Mouse (Mus musculus) urinary bladder, postnatal 14 days (tissue): ENCODE measurements around the gene Adcyap1r1.

ENCODE experiments used
- DNase-seq: peaks from one replicate; pipeline ENCODE4 v3.0.0; 2021; ENCODE audit warnings: low spot score

Gene Adcyap1r1

GRCm38 (mm10) chr6:55448976-55449678 lies 2.7 kb upstream of the Adcyap1r1 start:
- no peak for DNase-seq

GRCm38 (mm10) chr6:55452381-55452780 lies 603 bp downstream of the Adcyap1r1 start:
- DNase-seq: no peak

GRCm38 (mm10) chr6:55453548-55453947 lies 1.8 kb downstream of the Adcyap1r1 start:
- DNase-seq: no peak

GRCm38 (mm10) chr6:55455641-55456040 lies 3.9 kb downstream of the Adcyap1r1 start:
- no peak for DNase-seq

GRCm38 (mm10) chr6:55457727-55458126 lies 5.9 kb downstream of the Adcyap1r1 start:
- DNase-seq: no peak

GRCm38 (mm10) chr6:55458156-55458555 lies 6.4 kb downstream of the Adcyap1r1 start:
- DNase-seq: no peak

- DNase-seq: no peak
Observed at GRCm38 (mm10) chr6:55459545-55460397, 8.0 kb downstream of the Adcyap1r1 start.

- DNase-seq: no peak
Observed at GRCm38 (mm10) chr6:55461141-55461540, 9.4 kb downstream of the Adcyap1r1 start.

GRCm38 (mm10) chr6:55461678-55462077 lies 9.9 kb downstream of the Adcyap1r1 start:
- no peak for DNase-seq

GRCm38 (mm10) chr6:55462394-55462793 lies 10.6 kb downstream of the Adcyap1r1 start:
- DNase-seq: no peak

GRCm38 (mm10) chr6:55463966-55464365 lies 12.2 kb downstream of the Adcyap1r1 start:
- no peak for DNase-seq

GRCm38 (mm10) chr6:55465311-55465710 lies 13.5 kb downstream of the Adcyap1r1 start:
- DNase-seq: no peak

GRCm38 (mm10) chr6:55466301-55466761 lies 14.6 kb downstream of the Adcyap1r1 start:
- no peak for DNase-seq

- DNase-seq: no peak
Observed at GRCm38 (mm10) chr6:55470691-55471090, 18.9 kb downstream of the Adcyap1r1 start.

GRCm38 (mm10) chr6:55472381-55472780 lies 20.6 kb downstream of the Adcyap1r1 start:
- DNase-seq: no peak

GRCm38 (mm10) chr6:55480988-55481387 lies 29.2 kb downstream of the Adcyap1r1 start:
- no peak for DNase-seq

- no peak for DNase-seq
Observed at GRCm38 (mm10) chr6:55482471-55482870, 30.7 kb downstream of the Adcyap1r1 start.

GRCm38 (mm10) chr6:55483360-55483759 lies 31.6 kb downstream of the Adcyap1r1 start:
- no peak for DNase-seq

- DNase-seq: no peak
Observed at GRCm38 (mm10) chr6:55484224-55484623, 32.4 kb downstream of the Adcyap1r1 start.

- DNase-seq: no peak
Observed at GRCm38 (mm10) chr6:55485216-55485615, 33.4 kb downstream of the Adcyap1r1 start.

GRCm38 (mm10) chr6:55487726-55488125 lies 35.9 kb downstream of the Adcyap1r1 start:
- peak; percentile 82 for DNase-seq

GRCm38 (mm10) chr6:55496201-55496600 lies 44.4 kb downstream of the Adcyap1r1 start:
- DNase-seq: no peak

- no peak for DNase-seq
Observed at GRCm38 (mm10) chr6:55498753-55499152, 47.0 kb downstream of the Adcyap1r1 start.
